Mouse (Mus musculus) heart, embryonic 15.5 days (tissue): ENCODE measurements around the gene Pik3cb. TPM values are rescaled to one million over a fixed set of nuclear protein-coding genes. Genes with fewer than 3 reads are reported as not detected.

Experiments
- ATAC-seq: fragments of 200-750 bp; cut with Nextera tagmentation; replicated peaks from 2 replicates; pipeline ENCODE4 v1.8.0; 2017; ENCODE audit warnings: low read depth, moderate TSS enrichment; ENCODE audit not compliant: insufficient number of reproducible peaks, insufficient read depth, low FRiP score
- H3K27ac ChIP-seq: fragments of 300-500 bp; sonication (generic); 2 replicates; pipeline ENCODE4 v1.5.1; 2015; ENCODE audit warnings: mild to moderate bottlenecking, inconsistent platforms
- H3K27me3 ChIP-seq: fragments of 300-500 bp; sonication (generic); 2 replicates; pipeline ENCODE4 v1.6.1; 2015; ENCODE audit warnings: inconsistent platforms
- H3K36me3 ChIP-seq: fragments of 300-500 bp; sonication (generic); 2 replicates; pipeline ENCODE4 v1.6.1; 2015; ENCODE audit warnings: mild to moderate bottlenecking, inconsistent platforms
- H3K4me1 ChIP-seq: fragments of 300-500 bp; sonication (generic); replicated peaks from 2 replicates; pipeline ENCODE4 v1.6.1; 2015; ENCODE audit warnings: inconsistent platforms
- H3K4me2 ChIP-seq: fragments of 300-500 bp; sonication (generic); 2 replicates; pipeline ENCODE4 v1.6.1; 2015; ENCODE audit warnings: inconsistent platforms, mild to moderate bottlenecking, moderate library complexity
- H3K4me3 ChIP-seq: fragments of 300-500 bp; sonication (generic); 2 replicates; pipeline ENCODE4 v1.5.1; 2015; ENCODE audit warnings: mild to moderate bottlenecking, inconsistent platforms
- H3K9ac ChIP-seq: fragments of 300-500 bp; sonication (generic); 2 replicates; pipeline ENCODE4 v1.6.1; 2015; ENCODE audit warnings: mild to moderate bottlenecking, inconsistent platforms
- H3K9me3 ChIP-seq: fragments of 300-500 bp; sonication (generic); replicated peaks from 2 replicates; pipeline ENCODE4 v1.6.1; 2016; ENCODE audit warnings: inconsistent platforms
- WGBS: fragments of 180-500 bp; shearing (Covaris S2); methylation state at CpG from one replicate; pipeline ENCODE4 v1.1.7; 2015; ENCODE audit warnings: mixed read lengths; 5-methylcytosine and 5-hydroxymethylcytosine counted together
- polyA plus RNA-seq: library from polyadenylated mRNA; unstranded; fragments of >200 nt; fragmentation: Nextera tagmentation; extraction: Ambion mirVana; gene quantifications from 2 replicates; pipeline ENCODE4 v1.2.1, GENCODE M21; 2015

Gene Pik3cb
- 1.4 TPM in 2 replicates for polyA plus RNA-seq

DNA sequence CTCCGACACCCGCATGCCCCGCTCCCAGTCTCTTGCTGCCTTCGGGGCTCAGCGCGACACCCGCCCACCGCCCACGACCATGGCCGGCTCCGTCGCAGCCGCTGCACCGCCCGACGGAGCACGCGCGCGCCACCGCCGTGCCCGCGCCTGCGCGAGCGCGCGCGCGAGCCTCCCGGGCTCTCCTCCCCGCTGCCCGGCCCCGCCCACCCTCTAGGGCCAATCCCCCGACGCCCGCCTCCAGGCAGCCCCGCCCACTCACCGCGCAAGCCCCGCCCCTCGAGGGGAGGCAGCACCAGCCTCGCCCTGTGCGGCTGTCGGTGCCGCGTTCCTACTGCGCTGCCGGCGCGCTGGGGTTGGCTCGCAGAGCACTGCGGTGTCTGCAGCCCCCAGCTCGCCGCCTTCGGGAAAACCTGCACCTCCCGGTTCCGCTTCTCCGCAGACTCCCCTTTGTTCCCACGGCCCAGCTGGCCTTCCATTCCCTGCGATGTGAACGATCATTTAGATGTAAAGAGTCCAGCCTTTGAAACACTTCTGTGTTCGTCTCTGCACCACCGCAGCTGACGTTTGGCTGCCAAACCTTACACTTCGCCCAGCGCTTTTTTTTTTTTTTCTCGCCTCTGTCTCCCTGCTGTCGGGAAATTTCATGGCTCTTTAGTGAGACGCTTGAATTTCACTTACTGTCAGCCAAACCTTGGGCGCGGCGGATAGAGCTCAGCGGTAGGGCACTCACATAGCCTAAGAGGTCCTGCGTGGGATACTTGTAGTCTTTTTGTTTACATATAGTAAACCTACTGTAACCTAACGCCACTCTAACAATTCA lies at the start of gene Pik3cb:
TSS of gene Pik3cb (minus strand) at position 559 of the 820 bp plus-strand sequence.
- peaks cover 7% of the 10 kb centered on the region for H3K4me1 ChIP-seq
- peak; percentile 98 for ATAC-seq
- H3K27me3 ChIP-seq: no peaks in the 10 kb centered on the region
- peak within 1 kb of the TSS; percentile 83 for H3K27ac ChIP-seq
- peak within 1 kb of the TSS; percentile 77 for H3K9ac ChIP-seq
- H3K36me3 ChIP-seq: no peaks in the 10 kb centered on the region
- peak within 1 kb of the TSS; percentile 86 for H3K4me2 ChIP-seq
- peak within 1 kb of the TSS; percentile 83 for H3K4me3 ChIP-seq
- under 1% methylated on average over 76 of the region's 77 CpGs for WGBS
- H3K9me3 ChIP-seq: no peaks in the 10 kb centered on the region

DNA sequence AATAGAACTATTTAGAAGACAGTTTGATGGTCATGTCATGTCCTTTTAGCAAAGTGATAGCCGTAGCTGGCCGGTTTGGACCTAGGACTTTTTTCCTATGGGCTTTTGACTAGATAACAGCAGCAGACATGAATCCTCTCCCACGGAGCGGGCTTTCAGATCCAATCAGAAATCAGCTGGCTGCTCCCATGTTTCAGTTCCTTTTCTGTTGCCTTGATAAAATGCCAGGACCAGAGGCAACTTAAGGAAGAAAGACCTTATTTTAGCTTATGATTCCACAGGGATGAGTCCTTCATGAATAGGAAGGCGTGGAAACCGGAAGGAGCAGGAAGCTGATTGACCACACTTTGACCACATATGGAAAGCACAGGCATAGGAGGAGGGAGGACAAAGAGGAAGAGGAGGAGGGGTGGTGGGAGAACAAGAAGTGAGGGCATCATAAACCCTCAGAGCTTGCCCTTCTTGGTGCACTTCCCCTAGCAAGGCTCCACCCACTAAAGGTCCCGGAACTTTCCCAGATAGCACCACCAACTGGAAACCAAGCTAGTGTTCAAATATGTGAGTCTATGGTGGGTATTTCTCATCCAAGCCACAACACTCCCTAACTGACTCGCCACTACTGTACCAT lies 42.7 kb upstream of the Pik3cb start:
- H3K4me2 ChIP-seq: no peak overlapping the region
- H3K4me1 ChIP-seq: peaks cover 6% of the 10 kb centered on the region
- no peak overlapping the region for H3K27ac ChIP-seq
- no peak for ATAC-seq
- no peak overlapping the region for H3K4me3 ChIP-seq
- no peaks in the 10 kb centered on the region for H3K27me3 ChIP-seq
- H3K36me3 ChIP-seq: no peaks in the 10 kb centered on the region
- H3K9ac ChIP-seq: no peak overlapping the region
- no peaks in the 10 kb centered on the region for H3K9me3 ChIP-seq
- 59% methylated on average over 8 of the region's 8 CpGs for WGBS

DNA sequence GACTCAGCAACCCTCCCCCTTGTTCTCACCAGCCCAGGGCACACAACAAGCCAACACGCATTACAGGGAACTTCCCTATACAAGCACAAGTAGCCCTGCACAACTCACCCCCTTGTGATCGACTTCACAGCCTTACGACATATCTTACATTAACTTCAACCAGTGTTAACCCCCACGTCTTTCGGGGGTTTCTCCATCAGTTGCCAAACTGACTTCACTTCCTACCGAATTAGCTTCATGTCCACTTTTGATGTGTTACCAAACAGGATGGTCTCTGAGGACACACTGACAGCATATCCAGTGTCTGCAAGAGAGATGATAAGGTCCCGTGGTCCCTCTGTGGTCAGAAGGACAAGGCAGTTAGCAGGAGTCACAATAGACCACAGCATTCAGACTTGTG lies 41.7 kb upstream of the Pik3cb start:
- Histone ChIP-seq H3K4me1 (peaks cover 6% of the 10 kb centered on the region), H3K4me2 (no peak overlapping the region), H3K27me3 (no peaks in the 10 kb centered on the region), H3K4me3 (no peak overlapping the region), H3K9me3 (no peaks in the 10 kb centered on the region), H3K27ac (no peak overlapping the region), H3K9ac (no peak overlapping the region), H3K36me3 (no peaks in the 10 kb centered on the region)
- 69% methylated on average over 7 of the region's 7 CpGs for WGBS
- no peak for ATAC-seq

DNA sequence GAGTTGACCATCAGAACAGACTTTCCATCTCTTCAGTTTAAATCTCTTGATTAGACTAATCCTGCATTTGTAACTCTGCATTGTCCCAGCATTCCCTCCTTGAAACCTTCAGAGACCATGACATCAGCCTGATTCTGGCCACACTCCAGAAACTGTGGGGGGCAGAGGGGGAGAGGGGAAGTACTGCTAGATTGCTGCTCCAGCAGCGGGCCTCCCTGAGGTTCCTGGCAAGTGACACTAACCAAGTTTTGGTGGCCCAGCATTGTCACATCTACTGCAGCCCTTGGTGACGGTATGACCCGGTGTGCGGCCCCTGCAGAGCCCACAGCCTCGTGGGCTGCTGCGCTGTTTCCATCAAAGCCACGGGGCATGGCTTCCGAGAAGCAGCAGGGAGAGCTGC lies 39.9 kb upstream of the Pik3cb start:
- Histone ChIP-seq H3K4me3 (no peak overlapping the region), H3K36me3 (no peaks in the 10 kb centered on the region), H3K9me3 (no peaks in the 10 kb centered on the region), H3K27me3 (no peaks in the 10 kb centered on the region), H3K4me2 (no peak overlapping the region), H3K4me1 (peaks cover 6% of the 10 kb centered on the region), H3K9ac (no peak overlapping the region), H3K27ac (no peak overlapping the region)
- peak; percentile 35; the same call in 1 of the 2 replicates for ATAC-seq
- WGBS: 40% methylated on average over 8 of the region's 8 CpGs

DNA sequence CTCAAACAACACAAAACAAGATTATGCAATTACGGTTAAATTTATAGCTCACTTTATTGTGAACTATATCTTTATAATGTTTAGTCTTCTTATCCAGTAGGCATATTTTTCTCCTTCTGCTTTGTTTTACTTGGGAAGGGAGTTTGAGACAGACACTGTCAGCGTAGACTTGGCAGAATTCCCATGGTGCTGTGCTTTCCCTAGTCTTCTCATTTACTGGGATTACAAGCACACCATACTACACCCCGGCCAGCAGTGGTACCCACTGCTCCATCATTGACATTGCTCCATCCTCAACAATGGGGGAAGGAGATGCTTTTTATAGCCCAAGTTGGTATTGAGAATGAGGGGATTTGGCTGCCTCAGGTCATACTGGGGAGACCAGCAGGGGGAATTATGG lies 38.3 kb upstream of the Pik3cb start:
- H3K4me2 ChIP-seq: no peak overlapping the region
- no peak for ATAC-seq
- H3K4me1 ChIP-seq: peaks cover 6% of the 10 kb centered on the region
- H3K27me3 ChIP-seq: no peaks in the 10 kb centered on the region
- WGBS: 74% methylated on average over 3 of the region's 3 CpGs
- no peak overlapping the region for H3K4me3 ChIP-seq
- H3K9ac ChIP-seq: no peak overlapping the region
- H3K9me3 ChIP-seq: no peaks in the 10 kb centered on the region
- no peak overlapping the region for H3K27ac ChIP-seq
- no peaks in the 10 kb centered on the region for H3K36me3 ChIP-seq

DNA sequence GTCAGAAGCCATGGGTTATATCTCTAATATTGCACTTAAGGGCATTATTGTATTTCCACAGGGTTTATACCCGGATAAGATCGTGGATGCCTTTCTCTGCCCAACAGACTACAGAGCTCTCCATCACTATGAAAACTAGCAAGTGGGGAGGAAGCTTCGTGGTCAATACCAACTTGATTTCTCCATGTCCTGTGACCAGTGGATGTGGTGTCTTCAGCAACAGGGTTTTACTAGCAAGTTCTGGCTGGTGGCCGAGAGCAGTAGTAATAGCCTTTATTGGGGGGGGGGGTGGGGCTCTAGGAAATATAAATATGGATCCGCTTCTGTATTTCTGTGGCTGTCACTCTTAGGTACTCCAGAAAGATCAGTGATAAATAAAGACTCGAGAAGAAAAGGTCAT lies 35.4 kb upstream of the Pik3cb start:
- no peak overlapping the region for H3K4me2 ChIP-seq
- no peak overlapping the region for H3K9ac ChIP-seq
- H3K27ac ChIP-seq: no peak overlapping the region
- 76% methylated on average over 6 of the region's 6 CpGs for WGBS
- H3K9me3 ChIP-seq: no peaks in the 10 kb centered on the region
- H3K36me3 ChIP-seq: no peaks in the 10 kb centered on the region
- no peak overlapping the region for H3K4me3 ChIP-seq
- ATAC-seq: no peak
- peaks cover 6% of the 10 kb centered on the region for H3K4me1 ChIP-seq
- H3K27me3 ChIP-seq: no peaks in the 10 kb centered on the region

DNA sequence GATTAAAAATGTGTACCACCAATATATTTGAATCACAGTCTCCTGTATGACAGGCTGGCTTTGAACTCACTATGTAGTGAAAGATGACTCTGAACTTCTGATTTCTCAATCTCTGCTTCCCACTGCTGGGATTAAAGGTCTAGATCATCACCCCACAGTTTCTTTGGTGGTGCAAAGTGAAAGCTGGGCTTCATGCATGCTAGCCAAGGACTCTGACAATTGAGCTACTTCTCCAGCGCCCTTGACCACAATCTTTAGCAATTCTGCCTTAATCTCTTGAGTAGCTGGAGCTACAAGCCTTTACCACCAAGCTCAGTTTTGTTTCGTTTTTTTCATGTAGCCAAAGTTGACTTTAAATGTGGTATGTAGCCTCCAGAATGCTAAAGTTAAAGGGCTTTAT lies 32.4 kb upstream of the Pik3cb start:
- no peaks in the 10 kb centered on the region for H3K9me3 ChIP-seq
- no peak overlapping the region for H3K4me3 ChIP-seq
- no peaks in the 10 kb centered on the region for H3K27me3 ChIP-seq
- H3K36me3 ChIP-seq: no peaks in the 10 kb centered on the region
- ATAC-seq: no peak
- H3K9ac ChIP-seq: no peak overlapping the region
- no peaks in the 10 kb centered on the region for H3K4me1 ChIP-seq
- H3K4me2 ChIP-seq: no peak overlapping the region
- WGBS: 65% methylated on average over 2 of the region's 2 CpGs
- H3K27ac ChIP-seq: no peak overlapping the region

DNA sequence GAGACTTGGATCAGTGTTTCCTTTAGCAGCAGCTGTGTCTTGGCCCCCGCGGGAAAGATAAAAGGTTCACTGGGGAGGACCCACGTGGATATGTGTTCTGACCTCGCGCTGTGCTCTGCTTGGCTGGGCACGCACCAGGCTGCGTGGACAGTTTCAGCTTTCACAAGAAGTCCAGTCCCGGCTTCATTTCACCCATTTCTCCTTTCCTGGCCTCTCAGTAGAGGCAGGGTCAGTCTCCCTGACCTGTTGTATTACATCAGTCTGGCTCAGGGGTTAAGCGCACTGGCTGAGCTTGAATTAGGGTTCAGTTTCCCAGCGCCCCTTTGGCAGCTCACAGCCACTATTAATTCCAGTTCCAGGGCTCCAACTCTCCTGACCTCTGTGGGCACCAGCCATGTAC lies 30.8 kb upstream of the Pik3cb start:
- no peaks in the 10 kb centered on the region for H3K9me3 ChIP-seq
- no peak overlapping the region for H3K27ac ChIP-seq
- no peaks in the 10 kb centered on the region for H3K36me3 ChIP-seq
- no peaks in the 10 kb centered on the region for H3K4me1 ChIP-seq
- H3K4me3 ChIP-seq: no peak overlapping the region
- no peak for ATAC-seq
- WGBS: 63% methylated on average over 10 of the region's 10 CpGs
- no peak overlapping the region for H3K9ac ChIP-seq
- no peak overlapping the region for H3K4me2 ChIP-seq
- no peaks in the 10 kb centered on the region for H3K27me3 ChIP-seq

DNA sequence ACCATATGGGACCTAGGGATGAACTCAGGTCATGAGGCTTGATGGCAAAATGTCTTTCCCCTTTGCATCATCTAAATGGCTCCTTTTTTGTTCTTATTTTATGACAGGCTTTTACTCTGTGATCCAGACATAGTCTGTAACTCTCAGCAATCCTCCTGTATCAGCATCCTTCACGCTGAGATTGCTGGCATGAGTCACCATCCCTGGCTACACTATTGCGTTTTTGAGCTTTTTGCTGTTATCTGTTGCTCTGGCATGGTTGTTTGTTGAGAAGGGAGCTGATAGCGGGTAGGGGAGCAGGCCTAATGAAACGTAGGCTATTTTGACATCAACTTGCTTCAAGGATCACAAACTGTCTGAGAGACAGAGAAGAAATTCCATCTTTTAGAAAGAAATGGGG lies 28.6 kb upstream of the Pik3cb start:
- no peak overlapping the region for H3K27ac ChIP-seq
- no peak overlapping the region for H3K4me2 ChIP-seq
- H3K4me1 ChIP-seq: no peaks in the 10 kb centered on the region
- H3K9ac ChIP-seq: no peak overlapping the region
- no peaks in the 10 kb centered on the region for H3K9me3 ChIP-seq
- H3K36me3 ChIP-seq: no peaks in the 10 kb centered on the region
- H3K27me3 ChIP-seq: no peaks in the 10 kb centered on the region
- H3K4me3 ChIP-seq: no peak overlapping the region
- 24% methylated on average over 4 of the region's 4 CpGs for WGBS
- no peak for ATAC-seq

DNA sequence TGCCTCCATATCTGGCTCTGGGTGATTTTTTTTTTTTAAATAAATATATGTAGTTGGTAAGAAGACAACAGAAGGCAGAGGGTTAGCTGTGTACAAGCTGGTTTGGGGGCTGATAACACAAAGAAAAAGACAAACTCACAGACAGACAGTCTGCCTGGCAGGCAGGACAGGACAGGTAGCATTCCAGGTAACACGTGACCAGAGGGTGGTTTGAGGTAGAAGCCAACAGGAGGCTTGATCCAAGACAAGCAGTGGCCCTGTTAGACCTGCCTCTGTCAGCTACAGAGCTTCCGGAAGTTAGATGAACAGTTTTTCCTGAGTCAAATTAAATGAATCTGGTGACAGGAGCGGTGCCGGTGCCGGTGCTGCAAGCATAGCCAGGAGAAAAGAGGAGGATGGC lies 26.5 kb upstream of the Pik3cb start:
- no peaks in the 10 kb centered on the region for H3K36me3 ChIP-seq
- no peak overlapping the region for H3K27ac ChIP-seq
- H3K9ac ChIP-seq: no peak overlapping the region
- H3K27me3 ChIP-seq: no peaks in the 10 kb centered on the region
- ATAC-seq: no peak
- H3K4me3 ChIP-seq: no peak overlapping the region
- H3K4me1 ChIP-seq: peaks cover 3% of the 10 kb centered on the region; the same call in 1 of the 2 replicates
- no peaks in the 10 kb centered on the region for H3K9me3 ChIP-seq
- H3K4me2 ChIP-seq: no peak overlapping the region
- 74% methylated on average over 5 of the region's 5 CpGs for WGBS

DNA sequence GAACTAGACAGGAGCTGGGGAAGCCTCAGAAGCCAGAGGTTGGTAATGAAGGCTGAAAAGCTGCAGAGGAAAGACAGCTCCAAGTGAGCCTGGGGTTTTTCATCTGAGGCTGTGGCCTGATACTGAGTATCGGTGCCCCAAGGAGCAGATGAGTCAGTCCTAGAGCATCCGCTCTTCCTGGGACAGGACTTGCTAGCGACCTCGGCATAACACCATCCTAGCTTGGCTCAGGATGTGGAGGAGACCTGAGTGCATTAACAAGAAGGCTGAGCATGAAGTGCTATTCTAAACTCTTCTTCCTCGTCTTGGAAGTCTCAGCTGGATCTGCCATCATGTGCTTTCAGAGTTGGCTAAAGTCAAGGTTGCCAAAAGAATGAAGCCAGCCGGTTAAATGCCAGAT lies 25.5 kb upstream of the Pik3cb start:
- WGBS: 54% methylated on average over 6 of the region's 6 CpGs
- H3K4me3 ChIP-seq: no peak overlapping the region
- peaks cover 3% of the 10 kb centered on the region; the same call in 1 of the 2 replicates for H3K4me1 ChIP-seq
- H3K27ac ChIP-seq: no peak overlapping the region
- H3K9me3 ChIP-seq: no peaks in the 10 kb centered on the region
- no peak for ATAC-seq
- no peaks in the 10 kb centered on the region for H3K27me3 ChIP-seq
- H3K4me2 ChIP-seq: no peak overlapping the region
- H3K9ac ChIP-seq: no peak overlapping the region
- no peaks in the 10 kb centered on the region for H3K36me3 ChIP-seq
